Mouse (Mus musculus): ENCODE data around the gene Gtpbp2. TPM values are rescaled to one million over a fixed set of nuclear protein-coding genes. Genes with fewer than 3 reads are reported as not detected.

The Gtpbp2 gene
- total RNA-seq, 2 experiments from 2014 or later = 24.6 to 52.5 TPM

DNA sequence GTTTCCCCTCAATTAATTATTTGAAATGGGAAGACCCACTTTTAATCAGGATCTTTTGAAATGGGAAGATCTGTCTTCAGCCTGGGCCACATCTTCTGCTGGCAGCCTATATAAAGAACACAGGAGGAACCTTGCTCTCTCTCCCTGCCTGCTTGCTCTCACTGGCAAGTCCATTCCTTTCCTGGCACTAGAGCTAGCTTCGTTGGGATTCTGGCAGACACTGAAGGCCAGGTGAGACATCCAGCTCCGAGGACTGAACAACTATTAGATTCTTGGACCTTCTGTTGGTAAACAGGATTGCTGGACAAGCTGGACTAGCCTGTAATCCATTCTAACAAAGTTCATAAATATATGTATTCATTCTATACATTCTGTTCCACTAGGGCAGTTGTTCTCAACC lies 28.0 kb downstream of the Gtpbp2 start:
- no peak for ATAC-seq (replicated peaks; ENCODE audit: low FRiP score, low TSS enrichment, poor library complexity, severe bottlenecking)

GRCm38 (mm10) chr17:46201151-46201550 lies 40.3 kb downstream of the Gtpbp2 start:
- ATAC-seq (replicated peaks; ENCODE audit: low FRiP score, low TSS enrichment, poor library complexity, severe bottlenecking) = no peak

GRCm38 (mm10) chr17:46202421-46203071 lies 41.7 kb downstream of the Gtpbp2 start, which contains the start of the genes Polh and Xpo5:
TSS of gene Polh (minus strand) at chr17:46202645.
TSS of gene Xpo5 (plus strand) at chr17:46202782.
- peak; percentile 97 for ATAC-seq (replicated peaks; ENCODE audit: low FRiP score, low TSS enrichment, poor library complexity, severe bottlenecking)

DNA sequence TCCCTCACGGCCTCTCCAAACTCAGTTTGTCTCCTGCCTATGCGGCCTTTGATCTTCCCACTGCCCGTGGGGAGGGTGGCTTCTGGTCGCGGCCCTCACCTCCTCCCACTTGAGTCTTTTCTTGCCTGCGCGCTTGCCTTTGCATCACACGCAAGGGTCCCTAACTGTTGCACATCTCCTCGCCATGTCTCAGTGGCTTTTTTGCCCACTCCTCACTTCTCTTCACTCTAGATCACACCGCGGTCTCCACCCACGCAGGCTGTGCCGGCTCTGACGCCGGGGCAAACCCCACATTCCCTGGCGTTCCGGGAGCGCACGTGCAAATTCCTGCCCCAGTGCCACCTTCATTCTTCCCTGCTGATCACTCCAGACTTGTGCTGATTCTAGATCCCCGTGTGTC lies 42.2 kb downstream of the Gtpbp2 start:
- no peak for ATAC-seq (replicated peaks; ENCODE audit: low FRiP score, low TSS enrichment, poor library complexity, severe bottlenecking)

DNA sequence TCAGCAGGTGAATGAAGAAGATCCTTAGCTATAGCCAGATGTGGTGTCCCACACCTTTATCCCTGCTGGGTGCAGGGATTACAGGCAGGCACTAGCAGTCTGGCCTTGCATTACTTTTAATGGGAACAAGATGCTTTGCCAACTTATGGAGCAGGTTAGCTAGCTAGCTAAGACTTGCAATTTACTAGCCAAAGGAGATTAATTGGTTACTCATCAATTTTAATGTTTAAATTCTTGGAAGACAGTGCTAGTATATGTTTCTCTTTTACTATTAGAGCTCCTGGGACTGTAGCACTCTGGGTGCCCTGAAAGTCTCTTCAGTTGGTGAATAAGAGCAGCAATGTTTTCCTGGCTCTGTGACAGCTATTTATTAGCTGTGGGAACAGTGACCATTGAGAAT lies 45.8 kb downstream of the Gtpbp2 start:
- no peak for ATAC-seq (replicated peaks; ENCODE audit: low FRiP score, low TSS enrichment, poor library complexity, severe bottlenecking)

GRCm38 (mm10) chr17:46210550-46210949 lies 49.7 kb downstream of the Gtpbp2 start:
- ATAC-seq (replicated peaks; ENCODE audit: low FRiP score, low TSS enrichment, poor library complexity, severe bottlenecking) = no peak

Other genes starting within 250 kb of the Gtpbp2 start
- gene Vegfa, start 128.7 kb upstream of the Gtpbp2 start, total RNA-seq (2014; fragmentation: Nextera tagmentation) = 8.8 and 12.5 TPM in 2 replicates
- gene Vegfa, start 128.7 kb upstream of the Gtpbp2 start, total RNA-seq (2017) = 15.2 and 17.2 TPM in 2 replicates
- gene Mrps18a, start 50.0 kb upstream of the Gtpbp2 start, total RNA-seq (2014; fragmentation: Nextera tagmentation) = 67.8 and 89.9 TPM in 2 replicates
- gene Mrps18a, start 50.0 kb upstream of the Gtpbp2 start, total RNA-seq (2017) = 39.1 and 50.0 TPM in 2 replicates
- 4.3 TPM in 1 of 2 replicates, not detected in the other for gene Rsph9, start 16.8 kb upstream of the Gtpbp2 start, total RNA-seq (2014; fragmentation: Nextera tagmentation)
- not detected in 2 replicates for gene Rsph9, start 16.8 kb upstream of the Gtpbp2 start, total RNA-seq (2017)
- gene Mad2l1bp, start 7.5 kb upstream of the Gtpbp2 start, total RNA-seq (2014; fragmentation: Nextera tagmentation) = 15.4 and 16.1 TPM in 2 replicates
- 8.0 and 9.7 TPM in 2 replicates for gene Mad2l1bp, start 7.5 kb upstream of the Gtpbp2 start, total RNA-seq (2017)
- gene Polh, start 41.6 kb downstream of the Gtpbp2 start, total RNA-seq (2014; fragmentation: Nextera tagmentation) = 19.9 and 27.9 TPM in 2 replicates
- 22.5 and 30.3 TPM in 2 replicates for gene Polh, start 41.6 kb downstream of the Gtpbp2 start, total RNA-seq (2017)
- gene Xpo5, start 41.8 kb downstream of the Gtpbp2 start, total RNA-seq (2014; fragmentation: Nextera tagmentation) = 58.7 and 74.9 TPM in 2 replicates
- gene Xpo5, start 41.8 kb downstream of the Gtpbp2 start, total RNA-seq (2017) = 74.0 and 81.7 TPM in 2 replicates
- 82.6 and 131 TPM in 2 replicates for gene Polr1c, start 87.0 kb downstream of the Gtpbp2 start, total RNA-seq (2014; fragmentation: Nextera tagmentation)
- gene Polr1c, start 87.0 kb downstream of the Gtpbp2 start, total RNA-seq (2017) = 54.1 and 89.4 TPM in 2 replicates
- 65.9 and 69.9 TPM in 2 replicates for gene Yipf3, start 87.0 kb downstream of the Gtpbp2 start, total RNA-seq (2014; fragmentation: Nextera tagmentation)
- 32.9 and 38.5 TPM in 2 replicates for gene Yipf3, start 87.0 kb downstream of the Gtpbp2 start, total RNA-seq (2017)
- gene Lrrc73, start 92.5 kb downstream of the Gtpbp2 start, total RNA-seq (2014; fragmentation: Nextera tagmentation) = 0.66 and 2.7 TPM in 2 replicates
- gene Lrrc73, start 92.5 kb downstream of the Gtpbp2 start, total RNA-seq (2017) = 0.38 TPM in 1 of 2 replicates, not detected in the other
- 20.1 and 24.5 TPM in 2 replicates for gene Tjap1, start 122.0 kb downstream of the Gtpbp2 start, total RNA-seq (2014; fragmentation: Nextera tagmentation)
- 15.8 and 18.5 TPM in 2 replicates for gene Tjap1, start 122.0 kb downstream of the Gtpbp2 start, total RNA-seq (2017)
- not detected in 2 replicates for gene Dlk2, start 136.4 kb downstream of the Gtpbp2 start, total RNA-seq (2014; fragmentation: Nextera tagmentation)
- not detected in 2 replicates for gene Dlk2, start 136.4 kb downstream of the Gtpbp2 start, total RNA-seq (2017)
- gene Abcc10, start 167.3 kb downstream of the Gtpbp2 start, total RNA-seq (2014; fragmentation: Nextera tagmentation) = 5.8 and 7.0 TPM in 2 replicates
- 1.6 and 8.7 TPM in 2 replicates for gene Abcc10, start 167.3 kb downstream of the Gtpbp2 start, total RNA-seq (2017)
- 14.3 and 22.2 TPM in 2 replicates for gene Zfp318, start 222.7 kb downstream of the Gtpbp2 start, total RNA-seq (2014; fragmentation: Nextera tagmentation)
- gene Zfp318, start 222.7 kb downstream of the Gtpbp2 start, total RNA-seq (2017) = 17.3 and 41.5 TPM in 2 replicates